Mouse (Mus musculus): Measurements from ENCODE around the gene Tube1. TPM values are rescaled to one million over a fixed set of nuclear protein-coding genes. Genes with fewer than 3 reads are reported as not detected.

Tube1 gene
- total and polyA plus RNA-seq, 3 experiments, result 0.60 to 1.3 (median 0.80) TPM

DNA sequence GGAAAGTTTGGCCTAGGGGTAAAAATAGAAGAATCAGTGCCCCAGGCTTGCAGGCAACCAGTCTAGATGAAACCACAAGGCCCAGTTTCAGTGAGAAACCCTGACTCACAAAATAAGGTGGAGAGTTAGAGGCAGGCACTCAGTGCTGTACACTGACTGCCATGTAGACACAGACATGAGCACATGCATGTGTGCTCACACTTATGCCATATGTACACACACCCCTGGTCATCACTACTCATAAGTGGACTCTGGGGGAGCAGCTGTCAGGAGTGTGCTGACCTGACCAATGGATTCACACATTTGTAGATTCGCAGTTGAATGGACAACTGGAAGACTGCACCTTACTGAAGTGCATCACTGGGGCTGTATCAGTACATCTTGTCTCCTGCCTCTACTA lies 27.6 kb downstream of the Tube1 start:
- H3K27ac ChIP-seq, result no peak overlapping the region
- no peaks in the 10 kb centered on the region for H3K79me2 ChIP-seq (replicated peaks; ENCODE audit: control insufficient read depth, insufficient read depth, low read length)
- intact Hi-C loops (cut with DNase I), result no loop called here
- no peak for DNase-seq
- no peaks in the 10 kb centered on the region for H3K4me1 ChIP-seq (ENCODE audit: control insufficient read depth, insufficient read depth, low read length)
- no peak for TF ChIP-seq POLR2A (IDR thresholded peaks at IDR 0.05; ENCODE audit: insufficient read depth, low read depth, low read length)
- no peak for TF ChIP-seq EP300 (IDR thresholded peaks at IDR 0.05; ENCODE audit: insufficient read depth, low read depth, low read length)
- TF ChIP-seq CTCF (IDR thresholded peaks at IDR 0.05), result no peak
- WGBS, result 92% methylated on average over 1 of the region's 1 CpGs
- H3K4me3 ChIP-seq, result no peak overlapping the region
- H3K36me3 ChIP-seq (ENCODE audit: control insufficient read depth, insufficient read depth, low read length), result no peaks in the 10 kb centered on the region
- no peaks in the 10 kb centered on the region for H3K27me3 ChIP-seq (ENCODE audit: control insufficient read depth, insufficient read depth, low read length)
- H3K9ac ChIP-seq (ENCODE audit: low read depth, low read length), result no peak overlapping the region

DNA sequence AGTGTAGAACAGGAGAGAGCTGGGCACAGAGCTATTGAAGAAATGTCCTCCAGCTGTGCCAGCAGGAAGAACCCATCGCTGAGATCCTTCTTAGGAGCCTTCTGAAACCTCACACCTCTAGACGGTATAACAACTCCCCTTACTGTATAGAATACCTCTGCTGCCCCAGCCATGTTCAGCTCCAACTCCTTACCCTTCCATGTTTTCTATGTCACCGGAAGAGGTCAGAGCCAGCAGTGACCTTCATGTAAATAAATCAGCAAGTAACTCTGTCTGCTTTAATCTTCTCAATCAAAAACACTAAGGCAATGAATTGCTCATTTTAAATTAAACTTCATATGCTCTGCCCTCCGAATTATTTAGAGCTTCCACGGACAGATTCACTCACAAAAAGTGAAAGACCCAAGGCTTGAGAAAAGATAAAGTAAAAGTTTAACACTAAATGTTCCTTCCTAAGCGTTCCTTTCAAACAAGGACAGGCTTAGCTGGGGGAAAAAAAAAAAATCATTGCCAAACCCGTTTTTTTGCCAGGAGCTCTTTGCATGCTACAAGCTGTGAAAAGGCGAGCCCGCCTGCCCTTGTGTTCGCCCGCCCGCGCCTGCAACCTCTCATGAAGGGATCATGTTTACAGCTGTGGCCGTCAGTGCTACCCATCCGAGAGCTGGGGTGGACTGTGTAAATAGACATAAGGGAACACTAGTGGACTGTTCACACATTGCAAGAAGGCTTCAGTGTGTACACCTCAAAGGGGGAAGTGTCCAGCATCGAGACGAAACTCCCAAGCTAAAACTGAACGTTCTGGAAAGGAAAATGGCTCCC lies 29.1 kb downstream of the Tube1 start:
- no peaks in the 10 kb centered on the region for H3K4me1 ChIP-seq (ENCODE audit: control insufficient read depth, insufficient read depth, low read length)
- no peak overlapping the region for H3K4me3 ChIP-seq
- no peak for TF ChIP-seq CTCF (IDR thresholded peaks at IDR 0.05)
- no peak for TF ChIP-seq EP300 (IDR thresholded peaks at IDR 0.05; ENCODE audit: insufficient read depth, low read depth, low read length)
- TF ChIP-seq POLR2A (IDR thresholded peaks at IDR 0.05; ENCODE audit: insufficient read depth, low read depth, low read length), result no peak
- intact Hi-C loops (cut with DNase I), result no loop called here
- DNase-seq, result no peak
- no peak overlapping the region for H3K27ac ChIP-seq
- WGBS, result 66% methylated on average over 18 of the region's 18 CpGs
- no peak overlapping the region for H3K9ac ChIP-seq (ENCODE audit: low read depth, low read length)
- no peaks in the 10 kb centered on the region for H3K36me3 ChIP-seq (ENCODE audit: control insufficient read depth, insufficient read depth, low read length)
- H3K27me3 ChIP-seq (ENCODE audit: control insufficient read depth, insufficient read depth, low read length), result no peaks in the 10 kb centered on the region
- no peaks in the 10 kb centered on the region for H3K79me2 ChIP-seq (replicated peaks; ENCODE audit: control insufficient read depth, insufficient read depth, low read length)

DNA sequence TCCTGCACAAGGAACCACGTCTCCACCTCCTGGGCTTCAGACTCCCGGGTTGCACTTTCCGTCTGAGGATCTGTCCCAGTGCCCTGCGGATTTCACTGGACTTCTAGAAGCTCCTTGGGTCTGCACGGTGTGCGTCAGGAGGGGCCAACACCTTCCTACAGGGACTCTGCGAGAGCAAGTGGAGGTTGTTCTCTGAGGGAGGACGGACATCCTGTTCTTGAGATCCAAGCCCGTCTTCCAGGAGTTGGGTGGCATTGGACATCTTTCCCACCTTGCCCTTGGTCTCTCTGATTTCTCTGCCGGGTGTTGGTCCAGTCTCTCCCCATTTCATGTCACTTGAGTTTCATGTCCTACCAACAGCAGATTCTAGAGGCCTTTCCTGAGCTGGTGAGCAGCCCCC lies 29.9 kb downstream of the Tube1 start, which contains the start of gene Ccn6:
Ccn6 (minus strand) TSS at position 101 of the 400 bp plus-strand sequence.
- TF ChIP-seq CTCF (IDR thresholded peaks at IDR 0.05) (no peak), EP300 (IDR thresholded peaks at IDR 0.05; ENCODE audit: insufficient read depth, low read depth, low read length) (no peak), POLR2A (IDR thresholded peaks at IDR 0.05; ENCODE audit: insufficient read depth, low read depth, low read length) (no peak)
- Histone ChIP-seq H3K27me3 (ENCODE audit: control insufficient read depth, insufficient read depth, low read length) (no peaks in the 10 kb centered on the region), H3K79me2 (replicated peaks; ENCODE audit: control insufficient read depth, insufficient read depth, low read length) (no peaks in the 10 kb centered on the region), H3K27ac (no peak within 1 kb of the TSS), H3K4me1 (ENCODE audit: control insufficient read depth, insufficient read depth, low read length) (no peaks in the 10 kb centered on the region), H3K4me3 (no peak within 1 kb of the TSS), H3K36me3 (ENCODE audit: control insufficient read depth, insufficient read depth, low read length) (no peaks in the 10 kb centered on the region), H3K9ac (ENCODE audit: low read depth, low read length) (no peak within 1 kb of the TSS)
- DNase-seq, result no peak
- WGBS, result 89% methylated on average over 10 of the region's 10 CpGs
- intact Hi-C loops (cut with DNase I), result no loop called here

DNA sequence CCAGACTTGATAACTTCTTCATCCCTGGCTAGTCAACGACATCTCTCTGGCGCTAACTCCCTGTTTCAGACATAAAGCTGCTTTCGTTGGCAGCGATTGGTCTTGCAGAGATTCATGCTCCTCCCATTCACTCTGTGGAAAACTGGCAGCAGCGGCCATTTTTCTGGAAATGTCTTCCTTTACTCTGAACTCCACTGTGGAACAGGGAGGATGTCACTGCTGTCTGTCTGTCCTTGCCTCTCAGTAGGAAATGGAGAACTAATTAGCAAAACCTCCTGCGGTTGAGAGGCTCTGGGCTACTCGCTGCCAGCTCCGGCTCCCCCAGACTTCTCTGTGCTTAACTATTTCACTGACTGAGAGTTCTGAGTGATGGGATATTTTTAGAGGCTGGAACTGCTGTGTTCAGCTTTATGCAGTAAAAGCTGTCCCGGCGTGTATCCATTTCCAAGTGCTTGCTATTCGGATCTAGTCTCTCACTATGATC lies 31.9 kb downstream of the Tube1 start:
- no peak for TF ChIP-seq POLR2A (IDR thresholded peaks at IDR 0.05; ENCODE audit: insufficient read depth, low read depth, low read length)
- peak overlapping the region; percentile 32; the same call in 1 of the 2 replicates for H3K9ac ChIP-seq (ENCODE audit: low read depth, low read length)
- H3K27me3 ChIP-seq (ENCODE audit: control insufficient read depth, insufficient read depth, low read length), result no peaks in the 10 kb centered on the region
- H3K79me2 ChIP-seq (replicated peaks; ENCODE audit: control insufficient read depth, insufficient read depth, low read length), result no peaks in the 10 kb centered on the region
- intact Hi-C loops (cut with DNase I), result no loop called here
- peak overlapping the region; percentile 20; the same call in 1 of the 2 replicates for H3K27ac ChIP-seq
- no peaks in the 10 kb centered on the region for H3K36me3 ChIP-seq (ENCODE audit: control insufficient read depth, insufficient read depth, low read length)
- DNase-seq, result peak in 1 of 2 experiments; percentile 13
- peak overlapping the region; percentile 19 for H3K4me3 ChIP-seq
- 11% methylated on average over 11 of the region's 11 CpGs for WGBS
- no peaks in the 10 kb centered on the region for H3K4me1 ChIP-seq (ENCODE audit: control insufficient read depth, insufficient read depth, low read length)

DNA sequence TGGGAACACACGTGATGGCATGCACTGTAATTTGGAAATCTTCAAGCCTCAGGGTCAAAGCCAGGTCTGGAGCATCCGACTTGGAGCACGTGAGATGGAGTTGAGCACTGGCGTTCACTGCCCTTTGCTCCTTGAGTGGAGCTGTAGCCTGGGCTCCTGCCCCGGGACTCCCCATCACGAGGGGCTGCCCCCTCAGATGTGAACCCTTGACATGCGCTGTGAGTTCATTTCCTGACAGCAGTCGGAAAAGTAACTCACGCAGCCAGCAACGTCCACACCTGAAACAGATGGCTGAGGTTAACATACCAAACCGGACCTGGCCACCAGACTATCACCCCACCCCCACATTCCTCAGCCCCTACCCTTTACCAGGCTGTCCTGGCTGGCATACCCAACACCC lies 33.8 kb downstream of the Tube1 start:
- Histone ChIP-seq H3K4me1 (ENCODE audit: control insufficient read depth, insufficient read depth, low read length) (peaks cover 1% of the 10 kb centered on the region; the same call in 1 of the 2 replicates), H3K4me3 (no peak overlapping the region), H3K9ac (ENCODE audit: low read depth, low read length) (no peak overlapping the region), H3K79me2 (replicated peaks; ENCODE audit: control insufficient read depth, insufficient read depth, low read length) (no peaks in the 10 kb centered on the region), H3K36me3 (ENCODE audit: control insufficient read depth, insufficient read depth, low read length) (no peaks in the 10 kb centered on the region), H3K27me3 (ENCODE audit: control insufficient read depth, insufficient read depth, low read length) (no peaks in the 10 kb centered on the region), H3K27ac (no peak overlapping the region)
- intact Hi-C loops (cut with DNase I), result no loop called here
- TF ChIP-seq EP300 (IDR thresholded peaks at IDR 0.05; ENCODE audit: insufficient read depth, low read depth, low read length) (no peak), POLR2A (IDR thresholded peaks at IDR 0.05; ENCODE audit: insufficient read depth, low read depth, low read length) (no peak), CTCF (IDR thresholded peaks at IDR 0.05) (no peak)
- WGBS, result 80% methylated on average over 11 of the region's 11 CpGs
- no peak for DNase-seq

DNA sequence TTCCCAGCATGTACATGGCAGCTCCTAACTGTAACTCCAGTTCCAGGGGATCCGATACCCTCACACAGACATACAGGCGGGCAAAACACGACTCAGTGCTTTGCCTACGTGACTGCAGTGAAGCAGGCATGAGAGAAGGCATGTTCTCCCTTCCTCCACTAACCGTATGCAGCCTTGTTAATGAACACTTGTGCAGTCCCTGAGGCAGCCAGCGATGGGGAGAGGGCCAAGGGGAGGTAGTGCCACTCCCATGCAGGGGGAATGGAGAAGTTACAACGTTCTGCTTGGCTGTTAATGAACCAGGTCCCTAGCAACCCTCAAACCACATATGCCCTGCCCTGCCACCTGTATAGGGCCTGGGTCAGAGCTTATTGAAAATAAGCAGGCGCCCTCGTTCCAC lies 35.9 kb downstream of the Tube1 start:
- 67% methylated on average over 9 of the region's 9 CpGs for WGBS
- H3K36me3 ChIP-seq (ENCODE audit: control insufficient read depth, insufficient read depth, low read length), result no peaks in the 10 kb centered on the region
- no peak for TF ChIP-seq EP300 (IDR thresholded peaks at IDR 0.05; ENCODE audit: insufficient read depth, low read depth, low read length)
- TF ChIP-seq CTCF (IDR thresholded peaks at IDR 0.05), result no peak
- no peak for TF ChIP-seq POLR2A (IDR thresholded peaks at IDR 0.05; ENCODE audit: insufficient read depth, low read depth, low read length)
- no peak for DNase-seq
- H3K27ac ChIP-seq, result no peak overlapping the region
- H3K4me3 ChIP-seq, result no peak overlapping the region
- H3K4me1 ChIP-seq (ENCODE audit: control insufficient read depth, insufficient read depth, low read length), result peaks cover 3% of the 10 kb centered on the region
- intact Hi-C loops (cut with DNase I), result loop anchor here (2.0 to 5.0 kb wide), 5 partner anchors 69 to 563 kb away; partner anchors contain the start of genes Fyn, Rev3l and Traf3ip2
- H3K9ac ChIP-seq (ENCODE audit: low read depth, low read length), result no peak overlapping the region
- H3K27me3 ChIP-seq (ENCODE audit: control insufficient read depth, insufficient read depth, low read length), result no peaks in the 10 kb centered on the region
- H3K79me2 ChIP-seq (replicated peaks; ENCODE audit: control insufficient read depth, insufficient read depth, low read length), result no peaks in the 10 kb centered on the region

Measured in heart, adult 2 months (tissue).